Mouse (Mus musculus) intestine, embryonic 14.5 days (tissue): Measurements from ENCODE around the gene Idua. TPM values are rescaled to one million over a fixed set of nuclear protein-coding genes. Genes with fewer than 3 reads are reported as not detected.
"Not testable (repeated sequence)": the region's sequence is repeated elsewhere in the genome, so short reads cannot be mapped to it uniquely, and the experiment has no call there.

Source experiments
- ATAC-seq: fragments of 200-750 bp; cut with Nextera tagmentation; replicated peaks from 2 replicates; pipeline ENCODE4 v1.8.0; 2017; ENCODE audit warnings: low read depth, moderate number of reproducible peaks, moderate TSS enrichment, moderate library complexity; ENCODE audit not compliant: low FRiP score, low TSS enrichment
- DNase-seq: peaks from one replicate; pipeline ENCODE4 v3.0.0-alpha.2; 2018; ENCODE audit warnings: low spot score
- H3K27ac ChIP-seq: fragments of 300-500 bp; sonication (generic); 2 replicates; pipeline ENCODE4 v1.5.1; 2014; ENCODE audit warnings: low read depth, mild to moderate bottlenecking, control low read depth
- H3K27me3 ChIP-seq: fragments of 300-500 bp; sonication (generic); replicated peaks from 2 replicates; pipeline ENCODE4 v1.6.1; 2014; ENCODE audit warnings: low read length, control low read depth; ENCODE audit not compliant: control insufficient read depth, insufficient read depth
- H3K36me3 ChIP-seq: fragments of 300-500 bp; sonication (generic); 2 replicates; pipeline ENCODE4 v1.6.1; 2014; ENCODE audit warnings: low read length, control low read depth; ENCODE audit not compliant: control insufficient read depth, insufficient read depth
- H3K4me1 ChIP-seq: fragments of 300-500 bp; sonication (generic); replicated peaks from 2 replicates; pipeline ENCODE4 v1.6.1; 2014; ENCODE audit warnings: low read length, control low read depth, mixed read lengths; ENCODE audit not compliant: control insufficient read depth, insufficient read depth
- H3K4me2 ChIP-seq: fragments of 300-500 bp; sonication (generic); 2 replicates; pipeline ENCODE4 v1.6.1; 2014; ENCODE audit warnings: low read length
- H3K4me3 ChIP-seq: fragments of 300-500 bp; sonication (generic); 2 replicates; pipeline ENCODE4 v1.5.1; 2014; ENCODE audit warnings: low read depth, low read length, control low read depth, mixed read lengths
- H3K9ac ChIP-seq: fragments of 300-500 bp; sonication (generic); 2 replicates; pipeline ENCODE4 v1.6.1; 2014; ENCODE audit warnings: mild to moderate bottlenecking, low read length
- H3K9me3 ChIP-seq: fragments of 300-500 bp; sonication (generic); 2 replicates; pipeline ENCODE4 v1.6.1; 2016; ENCODE audit warnings: low read length, control low read depth; ENCODE audit not compliant: control insufficient read depth
- WGBS: fragments of 180-500 bp; shearing (Covaris S2); extraction: QIAGEN DNeasy Blood & Tissue Kit; methylation state at CpG from one replicate; pipeline ENCODE4 v1.1.7; 2014; 5-methylcytosine and 5-hydroxymethylcytosine counted together
- polyA plus RNA-seq: library from polyadenylated mRNA; unstranded; fragments of >200 nt; fragmentation: Nextera tagmentation; extraction: Ambion mirVana; gene quantifications from 2 replicates; pipeline ENCODE4 v1.2.1, GENCODE M21; 2014

The Idua gene
- polyA plus RNA-seq, 1 experiment from 2014 or later = 13.4 TPM

DNA sequence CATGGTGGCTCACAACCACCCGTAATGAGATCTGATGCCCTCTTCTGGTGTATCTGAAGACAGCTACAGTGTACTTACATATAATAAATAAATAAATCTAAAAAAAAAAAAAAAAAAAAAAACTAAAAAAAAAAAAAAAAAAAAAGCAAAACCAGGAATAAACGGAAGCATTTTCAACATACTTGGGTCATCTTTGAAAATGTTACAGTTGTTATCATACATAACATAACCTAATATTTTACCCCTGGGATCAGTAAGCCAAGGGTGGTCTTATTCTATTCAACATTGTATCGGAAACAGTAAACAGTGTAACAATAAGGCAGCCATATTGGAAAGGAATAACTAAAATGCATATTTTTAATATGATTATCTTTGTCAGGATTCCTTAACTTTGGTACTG, 26.0 kb upstream of the Idua start:
- H3K4me1 ChIP-seq, H3K27me3 ChIP-seq, H3K4me2 ChIP-seq, H3K27ac ChIP-seq, H3K9me3 ChIP-seq, H3K4me3 ChIP-seq, H3K9ac ChIP-seq, H3K36me3 ChIP-seq, DNase-seq, ATAC-seq: not testable (repeated sequence)
- WGBS = 86% methylated on average over 2 of the region's 3 CpGs

DNA sequence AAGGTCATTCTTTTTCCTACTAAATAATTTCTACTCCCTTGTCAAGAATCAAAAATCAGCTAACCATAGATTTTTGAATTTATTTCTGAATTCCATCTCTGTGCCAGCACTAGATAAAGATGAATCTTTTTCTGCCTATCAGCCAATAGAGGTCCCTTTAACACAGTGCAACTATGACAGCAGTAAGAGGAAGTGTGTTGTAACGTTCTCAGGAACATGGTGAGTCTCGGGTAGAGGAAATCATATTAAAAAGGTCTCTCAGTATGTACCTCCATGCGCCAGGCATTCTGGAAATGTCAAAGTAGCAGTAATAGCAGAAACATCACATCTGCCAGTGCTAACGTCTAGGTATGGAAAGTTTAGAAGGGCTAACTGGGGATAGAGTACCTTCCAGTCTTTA, 24.0 kb upstream of the Idua start:
- H3K4me1 ChIP-seq = no peaks in the 10 kb centered on the region
- ATAC-seq (no peak), DNase-seq (no peak)
- 76% methylated on average over 4 of the region's 4 CpGs for WGBS
- no peak overlapping the region for H3K4me3 ChIP-seq
- peaks cover 15% of the 10 kb centered on the region for H3K36me3 ChIP-seq
- no peaks in the 10 kb centered on the region for H3K9me3 ChIP-seq
- H3K27ac ChIP-seq = no peak overlapping the region
- H3K9ac ChIP-seq = no peak overlapping the region
- H3K27me3 ChIP-seq = no peaks in the 10 kb centered on the region
- H3K4me2 ChIP-seq = no peak overlapping the region

- Histone ChIP-seq H3K4me2 (no peak overlapping the region), H3K36me3 (peaks cover 81% of the 10 kb centered on the region), H3K4me1 (no peaks in the 10 kb centered on the region), H3K27me3 (no peaks in the 10 kb centered on the region), H3K9me3 (no peaks in the 10 kb centered on the region), H3K27ac (no peak overlapping the region), H3K9ac (no peak overlapping the region), H3K4me3 (no peak overlapping the region)
- ATAC-seq = no peak
- DNase-seq = no peak
- WGBS = 79% methylated on average over 2 of the region's 2 CpGs
Measured at GRCm38 (mm10) chr5:108643674-108644073, 16.5 kb upstream of the Idua start.

- H3K4me2 ChIP-seq = no peak overlapping the region
- no peaks in the 10 kb centered on the region for H3K9me3 ChIP-seq
- H3K36me3 ChIP-seq = peaks cover 87% of the 10 kb centered on the region
- no peak overlapping the region for H3K9ac ChIP-seq
- H3K27me3 ChIP-seq = no peaks in the 10 kb centered on the region
- no peaks in the 10 kb centered on the region for H3K4me1 ChIP-seq
- no peak for DNase-seq
- ATAC-seq = no peak
- no peak overlapping the region for H3K27ac ChIP-seq
- H3K4me3 ChIP-seq = no peak overlapping the region
- 88% methylated on average over 9 of the region's 9 CpGs for WGBS
Measured at GRCm38 (mm10) chr5:108645651-108646342, 14.3 kb upstream of the Idua start.

GRCm38 (mm10) chr5:108646343-108646660, 13.8 kb upstream of the Idua start:
- peaks cover 85% of the 10 kb centered on the region for H3K36me3 ChIP-seq

DNA sequence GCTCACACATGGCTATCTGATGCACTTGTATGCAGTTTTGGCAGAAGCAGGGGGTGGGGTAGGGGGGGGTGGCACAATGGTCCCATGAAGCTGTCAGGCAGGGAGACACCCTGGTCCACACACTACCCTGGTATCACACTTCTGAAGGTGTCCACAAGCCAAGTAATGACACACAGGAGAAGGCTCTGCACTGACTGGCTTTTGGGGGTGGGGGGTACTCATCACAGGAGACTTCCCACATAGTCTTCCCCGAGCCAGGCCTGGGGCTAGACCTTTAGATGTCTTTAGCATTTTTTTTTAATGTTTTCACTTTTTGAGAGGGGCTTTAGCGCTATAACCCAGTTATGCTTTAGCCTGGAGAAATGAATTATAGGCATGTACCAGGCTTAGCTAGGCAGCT, 12.8 kb upstream of the Idua start:
- Histone ChIP-seq H3K36me3 (peaks cover 76% of the 10 kb centered on the region), H3K9ac (no peak overlapping the region), H3K4me2 (no peak overlapping the region), H3K27me3 (no peaks in the 10 kb centered on the region), H3K27ac (no peak overlapping the region), H3K4me3 (no peak overlapping the region), H3K4me1 (no peaks in the 10 kb centered on the region), H3K9me3 (no peaks in the 10 kb centered on the region)
- 85% methylated on average over 2 of the region's 2 CpGs for WGBS
- DNase-seq (no peak), ATAC-seq (no peak)

More at GRCm38 (mm10) chr5:108646343-108646660, 13.8 kb upstream of the Idua start:
- no peak overlapping the region for H3K4me3 ChIP-seq
- H3K27ac ChIP-seq = no peak overlapping the region
- no peak overlapping the region for H3K9ac ChIP-seq
- no peak overlapping the region for H3K4me2 ChIP-seq
- no peak for ATAC-seq
- no peaks in the 10 kb centered on the region for H3K4me1 ChIP-seq
- 91% methylated on average over 3 of the region's 3 CpGs for WGBS
- DNase-seq = no peak
- H3K27me3 ChIP-seq = no peaks in the 10 kb centered on the region
- H3K9me3 ChIP-seq = no peaks in the 10 kb centered on the region

- DNase-seq (no peak), ATAC-seq (no peak)
- H3K4me3 ChIP-seq = no peak overlapping the region
- peaks cover 76% of the 10 kb centered on the region for H3K36me3 ChIP-seq
- no peak overlapping the region for H3K4me2 ChIP-seq
- no peaks in the 10 kb centered on the region for H3K4me1 ChIP-seq
- no peaks in the 10 kb centered on the region for H3K27me3 ChIP-seq
- H3K9me3 ChIP-seq = no peaks in the 10 kb centered on the region
- H3K9ac ChIP-seq = no peak overlapping the region
- H3K27ac ChIP-seq = no peak overlapping the region
- 86% methylated on average over 2 of the region's 2 CpGs for WGBS
Measured at GRCm38 (mm10) chr5:108647820-108648465, 12.2 kb upstream of the Idua start.

- whole genome bisulfite sequencing = 87% methylated on average over 11 of the region's 11 CpGs
- H3K4me2 ChIP-seq = no peak overlapping the region
- ATAC-seq = no peak
- H3K27me3 ChIP-seq = no peaks in the 10 kb centered on the region
- no peak overlapping the region for H3K9ac ChIP-seq
- no peak for DNase-seq
- peaks cover 78% of the 10 kb centered on the region for H3K36me3 ChIP-seq
- H3K9me3 ChIP-seq = no peaks in the 10 kb centered on the region
- no peak overlapping the region for H3K4me3 ChIP-seq
- no peaks in the 10 kb centered on the region for H3K4me1 ChIP-seq
- no peak overlapping the region for H3K27ac ChIP-seq
Measured at GRCm38 (mm10) chr5:108648937-108649576, 11.1 kb upstream of the Idua start.
